Mouse (Mus musculus): ENCODE results near the gene Pif1.

The Pif1 gene

DNA sequence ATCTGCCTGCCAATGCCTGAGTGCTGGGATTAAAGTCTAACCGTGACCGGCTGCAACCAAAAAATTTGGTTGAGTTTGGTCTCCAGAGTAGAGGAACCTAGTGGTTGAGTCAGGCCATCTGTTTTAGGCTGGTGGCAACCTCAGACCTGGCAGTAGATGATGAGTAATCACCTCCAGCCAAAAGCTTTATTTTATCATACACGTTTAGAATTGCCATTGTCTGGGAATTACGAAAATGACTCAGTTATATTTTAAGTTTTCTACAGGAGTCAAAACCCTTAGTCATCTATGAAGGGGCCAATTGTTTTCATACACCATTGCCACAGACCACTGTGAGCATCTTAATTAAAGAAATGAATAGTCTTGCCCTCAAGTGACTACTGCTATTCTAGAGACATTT, 50.0 kb downstream of the Pif1 start:
- in situ Hi-C loops (cut with MboI, MseI): no loop called here

DNA sequence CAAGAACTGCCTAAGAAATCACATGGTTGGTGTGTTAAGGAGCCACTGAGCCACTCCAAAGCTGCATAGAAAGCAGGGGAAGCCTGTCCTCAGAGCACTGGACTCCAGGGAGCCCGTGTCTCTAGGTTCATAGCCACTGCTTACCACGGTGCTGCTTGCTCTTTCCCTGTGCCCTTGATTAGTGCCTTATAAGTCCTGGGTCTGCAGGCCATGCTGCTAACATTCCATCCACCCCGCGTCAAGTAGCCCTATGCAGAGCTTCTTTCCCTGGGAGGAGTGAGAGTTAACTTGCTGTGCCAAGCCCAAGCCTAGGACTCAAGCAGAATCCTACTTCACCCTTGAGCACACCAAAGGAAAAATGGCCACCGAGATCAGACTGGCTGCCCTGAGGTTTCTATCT, 52.1 kb downstream of the Pif1 start:
- in situ Hi-C loops (cut with MboI, MseI): no loop called here

DNA sequence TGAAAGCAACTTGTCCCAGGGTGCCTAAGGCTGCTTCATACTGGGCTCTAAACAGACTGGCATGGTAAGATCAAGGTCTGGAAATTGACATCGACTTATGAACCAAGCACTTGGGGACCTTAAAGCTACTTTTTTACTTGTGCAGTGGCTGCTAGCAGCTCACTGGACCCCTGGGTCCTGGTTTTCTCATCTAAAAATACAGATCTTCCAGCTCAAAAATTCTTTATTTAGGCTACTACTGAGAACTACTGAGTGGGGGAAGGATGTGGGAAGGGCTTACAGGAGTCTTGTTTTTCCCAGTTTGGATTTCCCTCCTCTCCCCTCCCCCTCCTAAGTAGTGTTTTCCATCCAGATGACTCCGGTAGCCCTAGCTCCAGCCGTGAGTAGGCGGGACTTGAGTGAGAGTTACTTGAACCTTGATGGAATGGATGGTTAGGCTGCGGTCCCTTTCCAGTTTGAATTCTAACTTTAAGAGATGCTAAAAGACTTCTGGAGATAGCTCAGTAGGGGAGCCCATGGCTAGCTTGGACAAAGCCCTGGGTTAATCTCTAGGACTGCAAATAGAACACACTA, 54.0 kb downstream of the Pif1 start:
- in situ Hi-C loops (cut with MboI, MseI): no loop called here

DNA sequence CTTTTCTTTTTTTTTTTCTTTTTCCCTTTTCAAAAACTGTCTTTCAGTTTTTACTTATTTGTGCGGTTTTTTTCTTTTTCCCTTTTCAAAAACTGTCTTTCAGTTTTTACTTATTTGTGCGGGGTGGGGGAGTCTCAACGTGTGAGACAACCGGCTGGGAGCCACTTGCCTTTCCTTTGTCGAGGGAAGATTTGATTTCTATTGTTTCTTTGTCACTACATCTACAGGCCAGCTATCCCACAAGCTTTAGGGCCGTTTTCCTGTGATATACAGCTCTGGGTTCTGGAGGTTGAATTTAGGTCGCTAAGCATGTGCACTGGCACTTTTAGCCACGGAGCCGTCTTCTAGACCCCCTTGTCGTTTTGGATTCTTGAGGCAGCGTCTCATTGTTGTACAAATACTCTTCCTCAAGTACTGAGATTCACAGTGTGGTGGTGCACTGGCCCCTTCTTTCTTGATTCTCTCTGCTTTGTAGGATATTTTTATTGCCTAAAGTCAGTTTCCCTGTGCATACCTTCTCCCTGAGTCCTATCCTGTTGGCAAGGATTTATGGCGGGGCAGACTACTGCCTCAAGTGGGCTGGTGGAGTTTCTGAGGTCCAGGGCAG, 54.6 kb downstream of the Pif1 start:
- in situ Hi-C loops (cut with MboI, MseI): no loop called here

DNA sequence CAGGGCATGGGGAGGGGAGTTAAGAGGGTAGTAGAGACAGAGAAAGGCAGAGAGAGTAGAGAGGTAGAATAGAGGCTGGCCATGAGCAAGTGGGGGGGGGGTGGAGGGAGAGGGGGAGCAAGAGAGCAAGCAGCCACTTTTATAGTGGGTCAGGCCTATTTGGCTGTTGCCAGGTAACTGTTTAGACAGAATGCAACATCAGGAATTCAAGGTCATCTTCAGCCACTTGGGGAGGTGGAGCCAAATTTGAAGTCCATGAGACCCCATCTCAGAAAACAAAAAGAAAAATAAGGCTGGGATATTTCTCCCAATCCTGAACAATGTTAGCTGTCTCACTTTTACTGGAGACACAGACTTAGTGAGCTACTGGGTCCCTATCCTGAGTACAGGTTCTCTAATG, 55.6 kb downstream of the Pif1 start:
- in situ Hi-C loops (cut with MboI, MseI): no loop called here

DNA sequence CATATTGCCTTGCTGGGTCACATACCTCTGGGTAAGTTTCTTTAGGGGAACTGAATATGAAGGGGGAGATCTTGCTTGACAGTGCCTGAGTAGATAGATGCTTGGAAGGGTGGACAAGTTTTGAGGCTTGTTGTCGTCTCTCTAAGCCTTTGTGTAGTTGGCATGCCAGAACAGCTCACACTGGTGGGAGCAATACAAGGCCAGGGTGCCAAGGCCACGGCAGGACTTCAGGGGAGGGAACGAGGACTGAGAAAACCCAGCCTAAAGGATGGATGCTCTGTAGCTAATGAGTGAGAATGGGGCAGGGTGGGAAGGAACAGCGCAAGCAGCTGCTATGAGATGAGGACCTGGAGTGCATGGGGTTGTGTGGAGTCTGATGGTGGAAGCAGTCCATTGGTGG, 58.0 kb downstream of the Pif1 start:
- in situ Hi-C loops (cut with MboI, MseI): no loop called here
